Mouse (Mus musculus) small intestine, adult 2 months (tissue): ENCODE data around the gene Wfikkn1.

ENCODE experiments used
- CTCF ChIP-seq: fragments of 200-500 bp; IDR thresholded peaks from 2 replicates; pipeline ENCODE4 v1.5.1; 2012; ENCODE audit warnings: low read depth, mild to moderate bottlenecking, control low read depth, inconsistent platforms, low read length, moderate library complexity, mixed read lengths; ENCODE audit not compliant: insufficient replicate concordance, insufficient read length; ENCODE audit errors: extremely low read depth
- POLR2A ChIP-seq: fragments of 200-500 bp; IDR thresholded peaks from 2 replicates; pipeline ENCODE4 v1.6.1; 2012; ENCODE audit warnings: low read depth, mild to moderate bottlenecking, control low read depth, inconsistent platforms, low read length, moderate library complexity

DNA sequence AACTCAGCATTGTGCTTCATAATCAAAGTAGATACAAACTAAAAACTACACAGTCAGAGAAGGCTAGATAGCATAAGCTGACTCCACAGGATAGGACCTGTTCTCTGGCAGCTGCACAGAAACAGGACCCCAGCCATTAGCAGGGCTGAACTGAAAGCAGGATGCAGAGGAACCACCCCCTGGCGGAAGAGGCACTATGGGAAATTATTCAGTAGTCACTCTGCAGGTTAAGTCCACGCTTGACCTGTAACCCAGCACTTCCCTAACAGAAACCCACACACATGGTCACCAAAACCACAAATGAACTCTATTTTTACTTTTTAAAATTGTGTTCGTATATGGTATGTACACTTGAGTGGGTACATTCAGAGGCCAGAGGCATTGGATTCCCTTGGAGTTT lies 22.4 kb upstream of the Wfikkn1 start:
- TF ChIP-seq POLR2A = no peak
- TF ChIP-seq CTCF = no peak
